Mouse (Mus musculus) cortical plate, adult 2 months (tissue): ENCODE data around the gene Hnrnph3. TPM values are rescaled to one million over a fixed set of nuclear protein-coding genes. Genes with fewer than 3 reads are reported as not detected.

Experiments
- H3K27ac ChIP-seq: fragments of 200-500 bp; 2 replicates; pipeline ENCODE4 v1.5.1; 2012; ENCODE audit warnings: low read length, control low read depth, inconsistent platforms; ENCODE audit not compliant: insufficient read depth
- H3K4me1 ChIP-seq: fragments of 200-500 bp; 2 replicates; pipeline ENCODE4 v1.6.1; 2011; ENCODE audit warnings: low read length; ENCODE audit not compliant: control insufficient read depth, insufficient read depth
- H3K4me3 ChIP-seq: fragments of 200-500 bp; 2 replicates; pipeline ENCODE4 v1.5.1; 2011; ENCODE audit warnings: mild to moderate bottlenecking, low read length, control low read depth; ENCODE audit not compliant: insufficient read depth
- CTCF ChIP-seq: fragments of 200-500 bp; IDR thresholded peaks from 2 replicates; pipeline ENCODE4 v1.5.1; 2011; ENCODE audit warnings: mild to moderate bottlenecking, control low read depth, low read length; ENCODE audit not compliant: insufficient read depth; ENCODE audit errors: extremely low read depth
- POLR2A ChIP-seq: fragments of 200-500 bp; IDR thresholded peaks from 2 replicates; pipeline ENCODE4 v1.6.1; 2011; ENCODE audit warnings: mild to moderate bottlenecking, low read length, control low read depth; ENCODE audit not compliant: insufficient read depth; ENCODE audit errors: extremely low read depth
- polyA plus RNA-seq: library from polyadenylated mRNA; depleted of rRNA; stranded (reverse); fragments of >200 nt; gene quantifications from 2 replicates; pipeline ENCODE4 v1.2.3, GENCODE M21; 2012

Hnrnph3 gene
- polyA plus RNA-seq, 1 experiment: 78.7 TPM

DNA sequence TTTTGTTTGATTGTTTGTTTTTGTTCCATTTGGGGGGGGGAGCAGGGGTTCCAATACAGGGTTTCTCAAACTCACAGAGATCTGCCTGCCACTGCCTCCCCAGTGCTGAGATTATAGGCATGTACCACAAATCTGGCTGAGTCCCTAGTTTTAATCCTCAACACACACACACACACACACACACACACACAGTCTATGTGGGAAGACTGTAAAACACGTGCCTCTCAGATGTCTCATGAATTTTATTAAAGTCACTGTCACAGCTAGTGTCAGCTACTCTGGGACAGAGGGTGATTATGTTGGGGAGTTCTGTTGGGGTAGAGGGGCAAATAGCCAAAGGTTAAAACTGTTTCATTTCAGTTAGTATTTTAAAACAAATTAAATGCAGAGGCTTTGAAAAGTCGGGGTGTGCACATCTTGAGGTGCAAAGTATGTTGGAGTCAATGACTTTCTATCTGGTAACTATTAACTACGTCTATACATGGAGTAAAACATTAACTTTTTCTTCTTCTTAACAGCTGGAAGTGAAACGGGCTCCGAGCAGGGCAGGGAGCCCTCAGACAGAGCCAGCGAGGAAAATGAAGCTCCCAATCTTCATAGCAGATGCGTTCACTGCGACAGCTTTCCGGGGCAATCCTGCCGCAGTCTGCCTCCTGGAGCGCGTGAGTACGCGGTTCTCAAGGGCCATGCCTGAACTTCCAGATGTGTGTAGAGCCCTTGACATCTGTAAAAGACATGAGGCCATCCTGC, 14.7 kb upstream of the Hnrnph3 start:
- Histone ChIP-seq H3K4me1 (no peaks in the 10 kb centered on the region), H3K4me3 (no peak overlapping the region), H3K27ac (no peak overlapping the region)
- TF ChIP-seq CTCF (no peak), POLR2A (no peak)

GRCm38 (mm10) chr10:63032956-63033355, 8.9 kb upstream of the Hnrnph3 start:
- Histone ChIP-seq H3K4me1 (no peaks in the 10 kb centered on the region), H3K4me3 (no peak overlapping the region), H3K27ac (no peak overlapping the region)
- TF ChIP-seq POLR2A (no peak), CTCF (no peak)

GRCm38 (mm10) chr10:63032267-63032666, 8.2 kb upstream of the Hnrnph3 start:
- Histone ChIP-seq H3K27ac (no peak overlapping the region), H3K4me1 (no peaks in the 10 kb centered on the region), H3K4me3 (no peak overlapping the region)
- TF ChIP-seq CTCF: no peak
- no peak for TF ChIP-seq POLR2A

DNA sequence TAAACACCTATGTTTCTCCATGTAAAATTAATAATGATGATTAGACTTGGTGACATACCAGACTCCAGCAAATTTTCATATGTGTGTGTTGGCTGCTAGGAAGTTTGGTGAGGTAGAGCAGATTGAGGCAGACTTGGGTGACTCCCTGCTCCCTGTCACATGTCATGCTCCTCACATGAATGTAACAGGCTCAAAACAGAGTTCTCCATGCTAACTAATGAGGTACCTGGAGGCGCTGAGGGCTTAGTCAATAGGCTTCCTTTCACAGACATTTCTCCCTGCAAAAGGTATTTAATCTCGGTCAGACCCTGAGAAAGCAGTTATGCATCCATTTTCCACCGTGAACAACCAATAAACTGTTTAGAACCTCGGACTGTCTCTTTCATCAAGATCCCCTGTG, 4.4 kb upstream of the Hnrnph3 start:
- H3K4me1 ChIP-seq: no peaks in the 10 kb centered on the region; the same call in 1 of the 2 replicates
- TF ChIP-seq CTCF (no peak), POLR2A (no peak)
- H3K4me3 ChIP-seq: no peak overlapping the region
- H3K27ac ChIP-seq: no peak overlapping the region

GRCm38 (mm10) chr10:63027376-63028161, 3.6 kb upstream of the Hnrnph3 start:
- Histone ChIP-seq H3K27ac (no peak overlapping the region), H3K4me1 (no peaks in the 10 kb centered on the region; the same call in 1 of the 2 replicates), H3K4me3 (no peak overlapping the region)
- TF ChIP-seq CTCF (no peak), POLR2A (no peak)

DNA sequence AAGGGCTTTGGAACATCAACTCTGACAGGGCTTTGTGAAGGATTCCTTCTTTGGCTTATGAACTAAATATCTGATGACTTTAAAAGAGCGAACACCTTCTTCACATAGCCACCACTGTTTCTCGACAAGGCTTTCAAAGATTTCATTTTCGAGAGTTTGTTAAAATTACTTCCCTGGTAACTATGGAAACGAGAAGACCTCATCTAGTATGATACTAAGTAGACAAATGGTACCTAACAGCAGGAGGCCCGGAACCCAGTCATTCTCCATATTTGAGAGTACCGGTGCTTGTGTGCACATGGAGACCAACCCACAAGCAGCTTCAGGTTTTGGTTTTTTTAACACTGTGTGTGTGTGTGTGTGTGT, 2.8 kb upstream of the Hnrnph3 start:
- Histone ChIP-seq H3K4me3 (no peak overlapping the region), H3K4me1 (no peaks in the 10 kb centered on the region; the same call in 1 of the 2 replicates), H3K27ac (no peak overlapping the region)
- TF ChIP-seq POLR2A (no peak), CTCF (no peak)

DNA sequence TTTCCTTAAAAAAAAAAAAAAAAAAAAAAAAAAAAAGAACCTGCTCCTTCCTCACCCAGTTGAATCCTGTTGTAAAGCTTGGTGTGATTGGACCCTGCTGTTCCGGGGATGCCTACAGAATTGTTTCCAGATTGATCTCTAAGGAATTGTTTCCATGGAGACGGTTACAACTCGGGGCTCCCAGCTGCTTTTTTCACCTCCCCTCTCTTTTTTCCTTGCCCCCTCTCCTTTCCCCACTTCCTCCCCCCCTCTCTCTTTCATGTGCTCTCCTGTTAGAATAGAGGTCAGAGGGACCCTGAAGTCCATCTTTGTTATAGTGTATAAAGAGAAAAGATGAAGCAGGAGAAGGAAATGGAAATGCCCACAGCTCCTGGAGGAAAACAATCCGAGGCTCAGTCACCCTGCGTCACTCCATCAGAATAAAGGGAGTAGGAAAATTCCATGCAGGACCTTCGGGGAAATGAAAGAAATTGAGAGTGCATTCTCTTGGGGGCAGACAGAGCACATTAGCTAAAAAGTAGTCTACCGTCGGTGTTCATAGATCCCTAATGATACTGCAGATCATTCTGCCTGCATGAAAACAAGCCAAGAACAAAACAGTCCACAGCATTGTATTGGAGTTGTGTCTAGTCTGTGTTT, 2.3 kb upstream of the Hnrnph3 start:
- TF ChIP-seq POLR2A (no peak), CTCF (no peak)
- Histone ChIP-seq H3K4me3 (no peak overlapping the region), H3K27ac (no peak overlapping the region), H3K4me1 (peaks cover under 1% of the 10 kb centered on the region)

GRCm38 (mm10) chr10:63025491-63026011, 1.5 kb upstream of the Hnrnph3 start:
- H3K4me1 ChIP-seq: peaks cover 2% of the 10 kb centered on the region
- TF ChIP-seq CTCF: no peak
- H3K4me3 ChIP-seq: no peak overlapping the region
- H3K27ac ChIP-seq: no peak overlapping the region

DNA sequence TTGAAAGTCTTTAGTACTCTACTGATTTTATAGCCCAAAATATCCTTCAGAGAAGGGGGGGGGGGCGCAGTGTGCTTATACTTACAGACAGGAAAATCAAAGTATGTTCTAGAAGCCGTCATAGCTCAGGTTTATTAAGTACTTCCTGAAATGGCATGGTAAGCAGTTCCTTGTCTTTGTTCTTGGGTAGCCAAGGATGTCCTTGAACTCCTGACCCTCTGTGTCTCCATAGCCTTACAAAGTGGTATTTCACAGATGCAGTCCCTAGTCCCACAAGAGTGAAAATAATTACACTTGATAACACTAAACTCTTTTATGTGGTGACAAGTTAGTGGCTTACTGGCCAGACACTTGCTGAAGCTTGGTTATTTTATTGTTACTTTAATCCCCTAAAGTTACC, 999 bp upstream of the Hnrnph3 start:
- Histone ChIP-seq H3K4me1 (peaks cover 2% of the 10 kb centered on the region), H3K27ac (no peak overlapping the region), H3K4me3 (peak overlapping the region; percentile 72; the same call in 1 of the 2 replicates)
- no peak for TF ChIP-seq CTCF
- TF ChIP-seq POLR2A: no peak
